Mouse (Mus musculus) retina, postnatal 1 day (tissue): ENCODE results near the gene Zfp53.
"Not testable (repeated sequence)": the region's sequence is repeated elsewhere in the genome, so short reads cannot be mapped to it uniquely, and the experiment has no call there.

Experiments used
- DNase-seq: peaks from one replicate; pipeline ENCODE4 v3.0.0-alpha.2; 2012

Gene Zfp53

DNA sequence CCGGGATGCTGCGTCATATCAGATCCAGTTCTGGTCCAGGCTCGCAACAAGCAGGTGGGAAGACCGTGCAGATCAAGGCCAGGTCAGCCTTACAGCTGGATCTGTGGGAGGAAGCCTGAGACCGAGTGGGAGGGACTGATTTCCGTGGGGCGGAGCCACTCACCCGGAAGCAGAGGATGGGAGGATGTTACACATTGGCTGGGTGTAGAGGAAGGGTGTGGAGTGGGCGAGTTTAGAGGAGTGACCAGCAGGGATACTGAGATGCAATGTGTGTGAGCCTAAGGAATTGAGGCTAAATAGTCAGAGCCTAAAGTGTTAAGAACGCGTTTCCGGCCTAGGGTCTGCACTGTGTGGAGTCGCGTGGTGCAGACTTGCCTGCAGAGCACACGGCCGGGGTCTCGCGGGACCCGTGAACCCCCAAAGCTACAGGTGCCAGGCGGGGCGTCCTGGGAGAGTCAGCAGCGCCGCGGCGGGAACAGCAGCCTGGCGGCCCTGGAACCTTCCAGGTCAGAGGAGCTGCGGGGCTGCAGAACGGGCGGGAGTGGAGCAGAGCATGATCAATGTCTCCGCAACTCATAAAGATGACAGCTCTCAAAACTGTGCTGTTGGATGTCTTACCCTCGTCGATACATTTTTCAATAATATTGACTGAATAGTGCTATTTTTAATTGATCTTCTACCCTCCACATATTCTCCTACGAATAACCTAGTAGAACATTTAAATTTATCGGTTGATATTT, at the start of gene Zfp53:
Zfp53 (plus strand) TSS at position 239 of the 740 bp plus-strand sequence.
- peak; percentile 93 for DNase-seq

GRCm38 (mm10) chr17:21449669-21450068, 39.1 kb upstream of the Zfp53 start:
- DNase-seq = peak; percentile 86

DNA sequence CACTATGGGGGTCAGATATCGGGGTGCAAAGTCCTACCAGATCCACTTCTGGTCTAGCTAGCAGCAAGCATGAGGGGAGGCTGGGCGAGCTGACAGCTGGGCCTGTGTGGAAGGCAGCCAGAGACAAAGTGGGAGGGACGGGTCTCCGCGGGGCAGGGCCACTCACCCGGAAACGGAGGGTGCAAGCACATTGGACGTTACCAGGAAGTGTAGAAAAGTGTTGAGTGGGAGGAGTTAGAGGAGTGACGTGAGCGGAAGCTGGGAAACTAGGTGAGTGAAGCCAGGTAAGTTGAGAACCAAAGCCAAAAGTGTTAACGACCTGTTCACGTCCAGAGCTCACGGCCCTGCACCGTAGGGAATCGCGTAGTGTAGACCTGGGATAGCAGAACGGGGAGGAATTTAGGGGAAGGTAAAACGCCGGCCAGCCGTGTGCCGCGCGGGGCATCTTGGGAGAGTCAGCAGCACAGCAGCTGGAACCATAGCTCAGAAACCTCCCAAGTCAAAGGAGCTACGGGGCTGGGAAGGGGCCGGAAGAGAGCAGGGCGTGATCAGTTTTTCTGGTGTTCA, 38.6 kb upstream of the Zfp53 start, which contains the start of gene Zfp51:
Zfp51 (plus strand) TSS at position 237 of the 567 bp plus-strand sequence.
- peak; percentile 94 for DNase-seq

GRCm38 (mm10) chr17:21463550-21463949, 25.2 kb upstream of the Zfp53 start:
- DNase-seq = no peak

- DNase-seq = no peak
These were observed 16.7 kb upstream of the Zfp53 start for GRCm38 (mm10) chr17:21472032-21472652.

- no peak for DNase-seq
These were observed 16.0 kb upstream of the Zfp53 start for GRCm38 (mm10) chr17:21472653-21473307.

DNA sequence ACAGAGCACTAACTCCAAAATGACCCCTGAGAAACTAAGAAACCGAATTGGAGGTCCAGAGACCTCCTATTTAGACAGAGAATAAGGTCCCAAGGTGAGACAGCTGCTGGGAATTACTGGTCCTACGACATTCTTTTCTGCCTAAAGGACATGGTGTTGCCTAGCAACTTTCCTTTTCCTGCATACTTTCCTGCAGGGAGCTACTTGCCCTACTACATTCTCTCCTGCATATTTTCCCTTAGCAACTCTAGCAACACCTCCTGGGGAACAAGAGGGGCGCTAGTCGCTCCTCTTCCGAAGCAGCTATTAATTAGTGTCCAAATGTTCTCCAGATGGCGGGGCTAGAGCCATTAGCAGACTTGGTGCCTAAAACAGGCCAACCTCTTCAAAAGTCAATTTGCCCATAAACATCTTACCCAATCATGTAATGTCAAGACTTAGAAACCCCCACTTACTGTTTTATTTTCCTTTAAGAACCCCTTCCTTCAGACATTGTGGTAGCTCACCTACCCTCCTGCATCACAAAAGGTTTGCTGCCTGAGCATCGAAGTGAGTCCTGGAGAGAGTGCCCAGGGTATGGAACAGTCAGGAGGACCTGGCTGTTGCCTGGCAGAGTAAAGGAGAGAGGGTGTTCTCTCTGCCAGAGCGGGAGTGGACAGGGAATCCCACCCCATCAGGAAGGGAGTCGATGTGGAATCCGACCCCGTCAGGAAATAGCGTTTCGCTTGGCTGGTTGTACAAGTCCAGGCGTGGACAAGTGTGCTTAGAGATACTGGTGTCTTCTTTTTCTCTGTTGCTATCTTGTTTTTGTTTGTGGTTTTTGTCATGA, 15.2 kb upstream of the Zfp53 start:
- peak; percentile 7 for DNase-seq

- DNase-seq = not testable (repeated sequence)
These were observed 14.1 kb upstream of the Zfp53 start for GRCm38 (mm10) chr17:21474729-21475128.

DNA sequence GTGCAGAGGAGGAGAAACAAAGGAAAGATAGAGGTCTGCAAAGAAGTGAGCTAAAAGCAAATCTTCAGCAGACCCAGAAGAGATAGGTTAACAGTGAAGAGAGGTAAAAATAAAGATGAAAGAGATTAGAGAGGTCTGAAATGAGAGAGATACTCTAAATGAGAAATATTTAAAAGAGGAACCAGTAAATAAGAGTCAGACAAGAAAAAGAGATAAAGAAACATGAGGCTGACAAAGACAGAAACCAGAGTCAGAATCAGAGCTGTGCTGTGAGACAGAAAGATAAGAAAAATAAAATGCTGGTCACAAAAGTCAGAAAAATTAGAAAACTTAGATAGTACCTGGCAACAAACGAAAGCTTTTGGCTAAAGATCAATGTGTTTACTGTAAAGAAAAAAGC, 13.5 kb upstream of the Zfp53 start:
- not testable (repeated sequence) for DNase-seq

DNA sequence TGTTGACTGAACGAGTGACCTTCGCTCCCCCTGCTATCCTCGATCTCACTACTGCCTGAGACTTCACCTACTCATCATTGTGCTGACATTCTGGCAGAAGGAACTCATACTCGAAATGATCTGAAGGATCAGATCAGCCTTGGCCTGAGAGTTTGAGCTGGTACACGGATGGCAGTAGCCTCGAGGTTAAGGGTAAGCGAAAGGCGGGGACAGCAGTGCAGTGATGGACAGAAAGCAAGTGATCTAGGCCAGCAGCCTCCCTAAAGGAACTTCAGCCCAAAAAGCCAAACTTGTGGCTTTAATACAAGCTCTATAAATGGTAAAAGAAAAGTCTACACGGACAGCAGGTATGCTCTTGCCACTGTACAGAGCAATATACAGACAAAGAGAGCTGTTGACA, 12.4 kb upstream of the Zfp53 start:
- DNase-seq = not testable (repeated sequence)

DNA sequence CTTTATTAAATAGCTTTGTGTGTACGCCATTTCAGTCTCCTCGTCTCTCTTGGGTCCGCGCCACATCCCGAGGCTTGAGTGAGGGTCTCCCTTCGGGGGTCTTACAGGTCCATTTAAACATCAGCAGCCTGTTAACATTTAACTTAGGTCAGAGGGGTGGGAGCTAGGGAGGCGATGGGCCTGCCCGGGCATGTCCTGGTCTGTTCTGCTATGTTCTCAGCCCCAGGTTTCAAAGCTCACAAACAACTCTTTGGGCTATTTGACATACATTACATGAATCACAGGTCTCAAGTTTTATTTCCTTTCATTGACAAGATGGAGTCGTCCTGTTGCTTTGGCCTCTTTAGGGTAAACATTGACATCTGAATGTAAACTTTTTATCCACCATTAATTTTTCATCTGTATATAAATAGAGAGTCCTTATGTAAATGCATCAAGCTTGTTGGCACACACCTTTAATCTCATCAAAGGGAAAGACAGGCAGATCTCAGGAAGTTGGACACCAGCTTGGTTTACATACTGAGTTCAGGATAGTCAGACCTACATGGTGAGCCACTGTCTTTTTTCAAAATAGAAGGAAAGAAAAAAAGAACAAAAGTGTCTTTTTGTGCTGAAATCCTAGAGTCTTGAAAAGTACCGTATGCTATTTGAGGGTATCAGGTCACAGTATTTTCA, 10.6 kb upstream of the Zfp53 start:
- DNase-seq = not testable (repeated sequence)

DNA sequence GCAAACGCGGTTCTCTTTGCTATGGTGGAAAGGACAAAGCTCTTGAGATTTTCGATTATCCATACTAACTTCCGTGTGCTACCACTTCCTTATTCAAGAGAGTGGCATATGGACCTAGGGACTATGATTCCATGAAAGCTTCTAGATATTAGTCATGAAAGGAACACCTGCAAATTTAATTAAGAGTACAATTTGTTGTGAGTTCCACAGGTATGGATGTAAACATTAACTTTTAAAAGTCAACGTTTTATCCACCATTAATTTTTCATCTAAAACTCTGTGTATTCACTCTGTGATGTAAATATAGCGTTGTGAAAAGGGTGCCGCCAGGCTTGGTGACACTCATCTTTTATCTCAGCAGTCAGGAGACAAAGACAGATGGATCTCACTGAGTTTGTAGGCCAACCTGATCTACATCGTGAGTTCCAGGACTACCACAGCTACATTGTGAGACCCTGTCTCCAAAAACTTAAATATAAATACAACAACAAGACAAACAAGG, 753 bp downstream of the Zfp53 start:
- DNase-seq = no peak

GRCm38 (mm10) chr17:21501365-21501764, 12.6 kb downstream of the Zfp53 start:
- DNase-seq = no peak

DNA sequence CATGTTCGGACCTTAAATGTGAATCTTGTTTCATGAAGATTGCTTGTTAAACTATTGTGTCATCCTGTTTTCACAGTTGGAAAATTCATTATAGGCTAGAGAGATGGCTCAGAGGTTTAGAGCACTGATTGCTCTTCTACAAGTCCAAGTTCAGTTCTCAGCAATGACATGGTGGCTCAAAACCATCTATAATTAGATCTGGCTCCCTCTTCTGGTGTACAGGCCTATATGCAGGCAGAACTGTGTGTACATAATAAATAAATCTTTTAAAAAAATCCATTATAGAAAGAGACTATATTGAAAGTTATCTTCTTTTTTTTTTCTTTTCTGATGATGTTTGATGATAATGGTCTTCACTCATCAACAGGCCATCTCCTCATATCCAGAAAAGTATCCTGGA, 15.7 kb downstream of the Zfp53 start:
- DNase-seq = no peak

GRCm38 (mm10) chr17:21506258-21506657, 17.5 kb downstream of the Zfp53 start:
- no peak for DNase-seq

GRCm38 (mm10) chr17:21509756-21510155, 21.0 kb downstream of the Zfp53 start:
- DNase-seq = no peak

- DNase-seq = peak; percentile 90
These were observed 26.8 kb downstream of the Zfp53 start for GRCm38 (mm10) chr17:21515403-21516105.

GRCm38 (mm10) chr17:21516201-21517129, 27.7 kb downstream of the Zfp53 start:
- peak; percentile 83 for DNase-seq

GRCm38 (mm10) chr17:21517130-21517671, 28.4 kb downstream of the Zfp53 start:
- no peak for DNase-seq

- no peak for DNase-seq
These were observed 37.5 kb downstream of the Zfp53 start for GRCm38 (mm10) chr17:21526270-21526669.
